Mouse (Mus musculus): ENCODE results near the gene Lif.

Lif gene

DNA sequence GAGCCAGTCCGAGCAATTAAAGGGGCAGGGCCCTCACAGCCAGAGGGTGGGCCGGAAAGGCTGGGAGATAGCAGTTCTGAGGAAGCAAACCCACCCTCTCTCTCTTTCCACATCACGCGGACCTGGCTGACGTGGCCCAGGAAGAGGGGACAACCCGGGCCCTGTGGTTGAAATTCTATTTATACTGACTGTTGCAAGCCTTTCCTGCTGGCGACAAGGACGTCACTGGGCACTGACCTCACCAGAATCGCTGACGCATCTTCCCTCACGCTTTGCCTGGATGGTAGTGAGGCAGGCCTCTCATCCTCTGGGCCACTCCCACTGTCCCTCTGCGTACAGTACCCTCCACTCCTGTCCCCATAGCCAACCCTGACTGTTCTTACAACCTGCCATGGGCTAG is 24.7 kb upstream of the Lif start:
- DNase-seq: peak; percentile 79

DNA sequence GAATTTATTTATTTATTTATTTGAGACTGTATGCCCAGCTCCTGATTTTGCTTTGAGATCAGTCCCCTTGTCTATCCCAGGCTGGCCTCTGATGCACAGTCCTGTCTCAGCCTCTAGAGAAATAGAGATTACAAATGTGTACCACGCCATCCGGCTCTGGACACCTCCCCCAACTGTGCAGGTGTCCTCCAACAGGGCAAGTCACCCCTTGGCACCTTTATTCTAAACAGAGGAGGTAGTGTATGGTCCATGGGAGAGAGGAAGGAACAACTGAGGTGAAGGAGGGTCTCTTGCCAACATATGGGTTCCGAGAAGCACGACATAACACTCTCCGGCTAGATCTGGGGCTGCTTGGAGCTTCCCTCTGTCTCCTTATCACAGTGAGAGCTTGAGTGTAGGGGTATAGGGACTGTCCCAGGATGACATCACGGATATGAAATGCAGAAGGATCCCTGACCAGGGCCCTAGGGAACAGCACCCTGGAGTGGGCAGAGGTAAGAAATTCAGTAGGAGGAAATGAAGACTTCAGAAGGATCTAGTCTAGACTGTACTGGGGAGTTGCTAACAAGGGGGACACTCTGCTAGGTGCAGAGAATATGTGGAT is 22.2 kb upstream of the Lif start:
- DNase-seq: no peak

DNA sequence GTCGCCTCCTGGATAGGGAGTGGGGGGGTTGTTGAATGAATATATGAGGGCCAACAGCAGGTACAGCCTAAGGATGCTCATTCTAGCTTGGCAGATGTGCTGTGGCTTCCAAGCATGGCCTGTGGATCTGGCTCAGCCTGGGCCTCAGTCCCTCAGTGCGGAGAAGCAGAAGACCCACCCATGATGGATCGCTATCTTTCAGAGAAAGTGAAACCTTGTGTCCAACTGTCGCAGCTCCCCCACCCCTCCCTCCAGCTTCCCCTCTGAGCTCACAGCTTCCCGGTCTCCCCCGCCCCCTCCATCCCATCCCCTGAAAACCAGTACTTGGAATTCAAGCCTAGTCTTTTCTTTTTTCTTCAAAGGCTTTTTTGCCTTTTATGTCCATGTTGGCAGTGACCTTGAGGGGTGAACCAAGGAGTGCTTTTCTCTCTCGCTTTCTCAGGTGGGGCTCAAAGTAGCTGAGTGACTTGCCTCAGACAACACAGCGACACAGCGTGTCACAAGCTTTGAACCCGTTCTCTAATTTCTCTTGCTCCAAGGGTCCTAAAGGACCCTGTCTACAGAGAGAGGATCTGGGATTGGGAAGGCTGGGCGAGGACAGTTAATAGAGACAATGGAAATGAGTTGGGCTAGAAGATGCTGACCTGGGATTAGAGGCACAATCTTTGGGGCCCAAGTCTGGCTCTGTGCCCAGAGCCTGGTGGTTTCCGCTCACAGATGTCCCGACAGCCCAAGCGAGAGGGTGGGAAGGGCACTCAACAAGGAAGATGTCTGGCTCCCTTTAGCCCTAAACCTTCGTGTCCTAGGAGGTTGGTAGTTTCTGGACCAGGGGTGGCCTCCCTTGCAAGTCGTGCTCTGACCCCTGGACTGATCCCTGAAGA is 21.5 kb upstream of the Lif start, which contains the start of gene Osm:
Gene Osm (plus strand): TSS at position 756 of the 881 bp plus-strand sequence.
- DNase-seq: no peak

DNA sequence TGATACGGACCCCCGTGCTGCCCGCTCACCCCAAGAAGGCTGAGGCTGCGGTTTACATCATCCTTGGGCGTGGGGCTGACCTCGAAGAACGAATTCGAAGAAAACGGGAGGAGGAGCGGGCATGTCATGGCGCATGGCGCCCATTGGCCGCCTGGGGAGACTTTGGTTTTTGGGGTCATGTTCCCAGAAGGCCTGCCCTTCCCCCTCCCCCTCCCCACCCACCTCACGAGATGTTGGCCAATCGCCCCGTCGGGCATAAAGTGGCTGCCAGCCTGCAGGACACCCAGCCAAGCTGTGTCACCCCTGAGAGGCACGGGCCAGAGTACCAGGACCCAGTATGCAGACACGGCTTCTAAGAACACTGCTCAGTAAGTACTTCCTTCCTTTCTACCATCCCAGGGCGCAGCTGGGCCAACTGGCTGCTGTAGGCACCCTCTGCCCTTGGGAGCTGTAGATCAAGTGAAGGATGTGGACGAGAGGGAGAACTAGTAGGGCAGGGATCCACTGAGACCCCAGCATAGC is 20.8 kb upstream of the Lif start:
- DNase-seq: no peak

DNA sequence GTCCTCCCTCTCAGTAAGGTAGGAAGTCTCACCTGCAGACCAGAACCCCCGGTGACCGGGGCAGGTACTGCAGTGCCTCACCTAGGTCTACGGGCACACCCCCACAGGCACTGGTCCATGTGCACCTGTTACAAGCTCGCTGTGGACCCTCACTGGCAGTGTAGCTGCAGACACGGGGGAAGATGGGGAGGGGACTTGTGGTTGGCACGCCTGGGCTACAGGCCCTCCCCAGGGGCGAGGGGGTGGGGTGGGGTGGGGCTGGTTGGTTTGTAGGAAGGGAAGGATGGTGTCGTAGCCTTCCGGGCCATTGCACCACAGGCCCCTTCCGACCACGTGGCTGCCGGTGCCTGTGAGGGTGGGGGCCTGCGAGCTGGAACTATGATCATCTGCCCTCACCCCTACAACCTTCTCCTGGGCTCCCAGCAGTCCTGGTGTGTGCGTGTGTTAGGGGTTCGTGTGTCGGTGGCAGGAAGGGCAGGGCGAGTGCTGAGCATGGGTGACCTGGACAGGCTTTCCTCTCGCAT is 19.9 kb upstream of the Lif start:
- DNase-seq: no peak

DNA sequence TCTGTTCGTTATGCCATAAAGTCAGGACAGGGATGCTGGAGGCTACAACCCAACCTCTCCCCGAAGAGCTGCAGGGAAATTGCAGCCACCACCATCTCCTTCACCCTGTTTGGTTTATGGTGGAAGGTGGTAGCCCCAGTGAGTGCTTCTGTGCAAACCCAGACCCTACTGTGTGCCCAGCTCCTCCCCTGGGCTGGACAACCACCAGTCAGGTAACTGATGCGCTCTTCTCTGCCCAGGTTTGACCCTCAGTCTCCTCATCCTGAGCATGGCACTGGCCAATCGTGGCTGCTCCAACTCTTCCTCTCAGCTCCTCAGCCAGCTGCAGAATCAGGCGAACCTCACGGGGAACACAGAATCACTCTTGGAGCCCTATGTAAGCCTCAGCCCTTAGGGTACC is 19.2 kb upstream of the Lif start:
- no peak for DNase-seq

DNA sequence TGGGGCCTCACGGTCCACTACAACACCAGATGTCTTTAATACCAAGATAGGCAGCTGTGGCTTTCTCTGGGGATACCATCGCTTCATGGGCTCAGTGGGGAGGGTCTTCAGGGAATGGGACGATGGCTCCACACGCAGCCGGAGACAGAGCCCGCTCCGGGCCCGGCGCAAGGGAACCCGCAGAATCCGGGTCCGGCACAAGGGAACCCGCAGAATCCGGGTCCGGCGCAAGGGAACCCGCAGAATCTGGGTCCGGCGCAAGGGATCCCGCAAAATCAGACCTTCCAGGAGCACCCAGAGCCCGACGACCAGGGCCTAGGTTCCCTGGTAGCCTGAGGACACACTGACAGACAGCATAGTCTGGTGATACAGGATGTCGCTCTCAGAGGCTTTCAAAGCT is 17.7 kb upstream of the Lif start:
- DNase-seq: no peak

DNA sequence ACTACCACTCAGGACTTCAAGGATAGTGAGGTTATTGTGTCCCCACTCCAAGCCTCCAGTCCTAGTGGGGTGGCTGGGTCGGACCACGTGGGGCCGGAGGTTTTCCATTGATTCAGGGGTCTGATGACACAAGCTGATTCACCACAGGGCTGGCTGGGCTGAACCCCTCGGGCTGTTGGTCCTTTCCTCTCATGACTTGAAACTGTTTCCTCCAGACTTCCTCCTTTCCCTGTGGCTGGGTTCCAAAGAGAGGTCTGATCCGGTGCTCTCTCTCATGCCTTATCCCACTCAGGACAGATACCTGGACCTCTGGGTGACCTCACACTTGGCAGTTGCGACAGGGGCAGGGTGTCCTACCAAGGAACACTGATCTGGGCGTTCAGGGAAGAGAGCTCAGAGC is 17.2 kb upstream of the Lif start:
- no peak for DNase-seq

DNA sequence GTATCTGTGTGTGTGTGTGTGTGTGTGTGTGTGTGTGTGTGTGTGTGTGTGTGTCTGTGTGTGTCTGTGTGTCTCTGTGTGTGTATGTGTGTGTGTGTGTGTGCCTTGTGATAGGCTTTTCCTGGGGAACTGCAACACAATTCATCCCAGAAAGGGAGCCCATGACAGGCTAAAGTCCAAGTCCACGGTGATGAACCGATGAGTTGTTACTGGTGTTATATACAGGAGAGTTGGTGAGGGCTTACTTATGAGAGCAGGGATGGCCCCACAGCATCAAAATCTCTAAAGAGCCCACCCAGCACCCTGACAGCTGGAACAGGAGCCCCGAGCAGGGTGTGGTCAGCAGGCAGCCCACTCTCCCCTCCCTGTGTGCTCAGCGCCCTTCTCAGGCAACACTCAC is 16.2 kb upstream of the Lif start:
- DNase-seq: no peak

DNA sequence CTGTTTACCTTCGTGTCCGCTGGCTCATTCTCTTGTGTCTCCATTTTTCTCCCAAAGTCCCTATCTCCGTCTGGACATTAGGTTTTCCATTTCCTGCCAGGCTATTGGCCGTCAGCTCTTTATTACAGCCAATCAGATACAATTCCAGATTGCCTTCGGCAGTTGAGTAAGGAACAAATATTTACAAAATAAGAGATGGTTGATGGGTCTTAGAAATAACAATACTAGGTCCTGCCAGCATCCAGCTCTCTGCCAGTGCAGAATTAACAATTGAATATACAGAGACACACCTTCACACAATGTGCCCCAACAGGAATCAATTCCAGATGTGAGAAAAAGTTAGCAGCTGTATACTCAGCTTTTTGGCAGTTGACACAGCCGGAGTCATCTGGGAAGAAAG is 11.2 kb upstream of the Lif start:
- no peak for DNase-seq

DNA sequence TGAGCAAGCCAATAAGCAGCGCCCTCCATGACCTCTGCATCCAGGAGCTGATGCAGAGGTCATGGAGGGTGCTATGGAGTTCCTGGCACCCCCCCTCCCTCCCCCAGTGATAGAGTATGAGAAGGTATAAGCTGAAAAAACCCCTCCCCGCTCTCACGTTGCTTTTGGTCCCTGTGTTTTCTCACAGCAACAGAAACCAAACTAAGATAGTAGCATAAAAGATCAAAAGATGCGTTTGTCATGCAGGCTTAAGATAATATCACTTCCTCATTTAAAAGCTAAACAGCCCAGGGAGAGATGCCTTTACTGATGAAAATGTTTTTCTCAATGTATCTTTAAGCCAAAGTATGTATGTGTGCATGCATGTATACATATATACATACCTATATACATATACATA is 10.7 kb upstream of the Lif start:
- no peak for DNase-seq

DNA sequence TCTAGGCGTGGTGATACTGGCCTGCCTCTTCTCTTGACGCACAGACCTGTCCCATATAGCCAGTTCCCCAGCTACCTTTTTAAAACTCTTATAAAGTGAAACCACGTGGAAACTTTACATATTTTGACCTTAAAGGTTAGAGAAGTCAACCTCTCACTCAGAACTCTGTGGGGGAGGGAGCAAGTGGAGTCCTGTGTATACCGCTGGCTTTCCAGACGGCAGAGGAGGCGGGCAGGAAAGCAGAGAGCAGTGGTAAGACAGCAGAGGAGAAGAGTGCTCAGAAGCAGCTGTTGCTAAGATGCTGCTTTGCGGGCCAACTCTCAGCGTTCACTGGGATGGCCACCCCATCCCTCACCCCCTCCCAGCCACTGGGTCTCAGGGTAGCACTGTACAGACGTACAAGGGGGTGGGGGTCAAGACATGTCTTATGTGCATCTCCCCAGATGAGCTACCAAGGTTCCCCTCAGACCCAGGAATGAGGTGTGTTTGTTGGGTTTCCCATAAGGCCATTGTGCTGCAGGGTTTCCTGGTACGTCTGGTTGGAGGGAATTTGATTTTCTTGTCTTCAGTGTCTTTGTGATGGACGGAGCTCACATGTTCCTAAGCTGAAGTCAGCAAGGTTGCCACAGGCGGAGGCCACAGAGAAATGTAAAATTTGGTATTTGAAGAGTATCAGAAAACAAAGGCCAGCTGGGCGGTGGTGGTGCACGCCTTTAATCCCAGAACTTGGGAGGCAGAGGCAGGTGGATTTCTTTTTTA is 10.0 kb upstream of the Lif start:
- DNase-seq: no peak

DNA sequence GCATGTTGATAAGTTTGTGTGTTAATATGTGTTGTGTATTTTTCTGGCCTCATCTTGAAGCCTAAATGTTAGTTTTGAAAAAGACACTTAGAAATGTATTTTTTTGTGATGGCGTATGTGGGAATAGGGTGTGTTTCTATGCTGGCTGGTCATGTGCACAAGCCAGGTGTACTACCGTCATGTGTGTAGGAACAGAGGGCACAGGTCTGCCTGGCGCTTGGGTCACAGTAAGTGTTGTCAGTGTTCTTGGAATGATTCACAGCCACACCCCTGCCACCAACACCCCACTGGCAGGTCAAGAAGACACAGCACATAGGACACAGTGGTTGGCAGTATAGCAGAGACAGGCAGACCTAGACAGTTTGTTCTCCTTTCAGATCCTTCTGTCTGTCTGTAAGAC is 8.2 kb upstream of the Lif start:
- DNase-seq: no peak

DNA sequence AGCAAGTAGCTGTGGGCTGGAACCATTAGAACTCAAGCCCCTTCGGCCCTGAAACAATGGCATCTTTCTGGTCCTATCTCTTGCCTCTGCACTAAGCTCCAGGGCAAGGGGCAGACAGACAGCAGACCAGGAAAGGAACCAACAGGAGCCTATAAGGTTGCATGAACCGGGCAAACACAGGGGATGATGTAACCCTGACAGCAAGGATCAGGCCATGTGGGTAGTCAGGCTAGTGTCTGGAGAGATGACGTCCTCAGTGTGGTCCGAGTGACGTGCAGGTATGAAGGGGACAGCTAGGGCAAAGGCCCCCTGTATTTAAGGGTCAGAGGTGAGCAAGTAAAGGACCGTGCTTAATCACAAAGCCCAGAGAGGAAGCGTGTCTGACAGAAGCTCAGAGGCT is 7.1 kb upstream of the Lif start:
- DNase-seq: no peak

DNA sequence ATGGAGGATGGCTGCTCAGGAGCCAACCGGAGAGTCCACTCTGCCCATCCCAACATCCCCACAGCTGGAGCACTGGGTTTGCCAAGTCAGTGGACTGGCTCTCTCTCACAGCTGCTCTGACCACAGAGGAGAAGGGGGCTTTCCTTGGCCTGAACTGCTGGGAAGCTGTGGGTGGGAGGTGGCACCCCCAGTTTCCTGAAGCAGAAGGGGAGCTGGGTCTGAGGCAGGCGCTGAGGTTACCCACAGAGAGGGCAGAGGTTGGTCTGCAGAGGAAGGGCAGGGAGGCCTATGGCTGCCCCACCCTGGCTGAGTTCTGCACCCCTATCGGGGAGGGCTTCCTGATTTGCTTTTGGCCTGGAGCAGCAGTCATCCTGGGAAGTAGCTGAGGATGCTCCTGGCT is 6.0 kb upstream of the Lif start:
- no peak for DNase-seq

DNA sequence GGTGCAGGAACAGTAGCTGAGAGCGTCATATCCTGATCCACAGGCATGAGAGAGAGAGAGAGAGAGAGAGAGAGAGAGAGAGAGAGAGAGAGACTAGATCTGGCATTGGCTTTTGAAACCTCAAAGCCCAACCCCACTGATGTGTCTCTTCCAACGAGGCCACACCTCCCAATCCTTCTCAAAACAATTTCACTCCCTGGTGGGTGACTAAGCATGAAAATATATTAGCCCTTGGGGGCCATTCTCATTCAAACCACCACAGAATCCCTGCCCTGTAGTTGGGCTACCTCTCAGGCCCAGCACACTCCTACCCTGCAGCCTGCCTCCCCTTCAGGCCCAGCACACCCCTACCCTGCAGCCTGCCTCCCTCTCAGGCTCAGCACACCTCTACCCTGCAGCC is 4.5 kb upstream of the Lif start:
- DNase-seq: no peak

DNA sequence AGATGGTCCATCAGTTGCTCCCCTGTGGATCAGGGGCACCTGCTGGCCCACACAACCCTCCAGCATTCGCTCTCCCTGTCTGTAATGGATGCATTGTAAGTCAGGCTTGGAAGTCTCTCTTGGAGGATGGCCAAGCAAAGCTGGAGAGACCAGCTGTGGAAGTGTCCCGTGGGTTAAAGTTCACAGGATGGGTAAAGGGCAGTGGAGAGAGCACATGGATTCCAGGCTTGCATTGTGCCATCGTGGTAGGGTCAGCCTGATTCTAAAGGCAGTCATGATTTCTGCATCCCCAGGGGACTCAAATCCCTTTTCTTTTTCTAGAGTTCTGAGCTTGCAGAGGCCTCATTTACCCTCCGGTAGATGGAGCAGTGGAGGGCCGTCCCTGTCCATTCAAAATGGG is 399 bp downstream of the Lif start:
- DNase-seq: no peak

DNA sequence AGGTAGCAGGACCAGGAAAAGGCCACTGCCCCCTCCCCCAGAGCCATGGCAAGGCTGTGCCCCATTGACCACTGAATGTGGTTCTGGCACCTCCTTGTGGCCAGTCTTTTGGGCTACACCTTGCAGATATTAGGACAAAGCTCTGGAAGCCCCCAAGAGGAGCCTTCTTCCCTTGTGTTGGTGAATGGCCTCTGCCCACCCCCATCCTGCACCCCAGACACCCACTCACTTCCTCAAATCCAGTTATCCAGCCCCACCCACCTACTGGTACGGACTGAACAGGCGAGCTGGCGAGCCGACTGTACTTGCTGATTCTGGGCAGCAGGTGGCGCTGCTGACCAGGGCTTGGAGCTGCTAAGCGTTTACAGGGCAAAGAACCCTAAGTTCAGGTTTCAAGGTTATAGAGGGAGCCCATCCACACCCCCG is 1.3 kb downstream of the Lif start:
- peak; percentile 72 for DNase-seq

DNA sequence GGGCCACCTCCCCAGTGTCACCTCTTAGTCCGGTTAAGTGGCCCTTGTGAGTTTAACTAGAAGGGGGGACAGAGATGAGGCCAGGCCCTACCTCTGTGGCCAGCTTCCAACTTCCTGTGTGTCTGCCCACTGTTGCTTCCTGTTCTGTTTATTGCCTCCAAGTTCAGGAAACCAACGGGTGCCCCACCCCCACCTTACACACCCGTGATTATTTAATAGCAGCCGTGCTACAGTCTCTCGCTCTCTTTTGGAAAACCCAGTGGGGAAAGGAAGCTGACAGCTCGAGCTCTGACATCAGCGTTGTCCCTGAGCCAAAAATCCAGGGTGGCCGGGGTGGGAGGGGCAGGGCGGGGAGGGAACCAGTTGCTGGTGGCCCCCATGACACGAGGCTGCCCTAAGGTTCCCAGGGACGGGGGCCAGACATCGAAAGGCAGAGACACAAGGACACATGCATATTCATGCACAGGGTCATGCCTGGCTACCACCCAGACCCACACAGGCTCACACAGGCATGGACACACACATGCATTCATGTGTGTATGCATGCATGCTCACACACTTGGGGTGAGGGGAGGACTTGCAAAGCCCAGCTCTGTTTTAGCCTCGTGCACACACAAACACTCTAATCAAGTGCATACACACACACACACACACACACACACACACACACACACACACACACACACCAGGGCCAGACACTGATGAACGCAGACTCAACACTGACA is 3.3 kb downstream of the Lif start:
- no peak for DNase-seq

DNA sequence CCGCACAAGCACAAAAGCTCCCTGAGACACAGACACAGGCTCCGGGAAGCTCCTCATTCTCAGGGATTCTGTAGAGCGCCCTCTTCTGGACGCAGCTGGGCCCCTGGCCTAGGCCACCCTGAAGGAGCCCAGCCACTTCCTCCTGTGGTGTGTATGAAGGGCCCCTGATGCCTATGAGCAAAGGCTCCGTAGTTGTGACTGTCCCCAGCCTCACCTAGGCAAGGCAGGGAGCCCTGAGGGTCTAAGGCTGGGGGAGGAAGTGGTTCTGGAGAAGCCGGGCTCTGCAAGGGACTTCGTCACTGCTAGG is 3.8 kb downstream of the Lif start:
- peak; percentile 34 for DNase-seq

DNA sequence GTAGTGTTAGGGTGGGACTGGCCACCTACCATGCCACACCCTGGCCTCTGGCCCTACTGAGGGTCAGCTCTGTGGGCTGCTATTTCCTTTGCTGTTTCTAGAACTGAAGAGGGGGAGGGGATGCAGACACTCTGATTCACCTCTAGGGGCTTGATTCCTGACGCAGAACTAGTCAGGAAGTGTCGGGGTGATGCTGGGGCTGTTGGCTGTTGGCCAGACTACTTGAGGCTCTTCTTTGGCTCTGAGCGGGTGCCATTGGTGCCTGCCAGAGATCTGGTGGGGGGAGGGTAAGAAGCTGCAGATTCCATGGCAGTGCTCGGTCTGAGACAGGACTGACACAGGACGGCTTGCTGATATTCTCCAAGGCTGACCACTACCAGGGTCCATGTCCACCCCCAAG is 4.6 kb downstream of the Lif start:
- DNase-seq: no peak

DNA sequence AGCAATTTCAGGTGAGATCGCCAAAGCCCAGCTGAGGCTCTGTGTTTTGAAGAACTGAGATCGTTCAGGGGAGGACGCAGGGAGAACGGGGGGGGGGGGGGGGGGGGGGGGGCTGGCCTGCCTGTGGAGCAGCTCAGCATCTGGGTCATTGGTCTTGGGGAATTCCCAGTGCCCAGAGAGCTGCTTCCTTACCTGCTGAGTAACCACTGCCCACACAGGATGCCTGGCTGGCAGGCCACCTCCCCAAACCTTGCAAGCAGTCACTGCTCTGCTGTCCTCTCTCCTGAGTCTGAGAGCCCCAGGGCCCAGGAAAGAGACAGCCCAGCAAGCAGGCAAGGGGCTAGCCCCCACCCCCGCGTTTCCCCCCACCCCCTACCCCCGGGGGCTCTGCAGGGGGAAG is 5.5 kb downstream of the Lif start:
- DNase-seq: no peak

DNA sequence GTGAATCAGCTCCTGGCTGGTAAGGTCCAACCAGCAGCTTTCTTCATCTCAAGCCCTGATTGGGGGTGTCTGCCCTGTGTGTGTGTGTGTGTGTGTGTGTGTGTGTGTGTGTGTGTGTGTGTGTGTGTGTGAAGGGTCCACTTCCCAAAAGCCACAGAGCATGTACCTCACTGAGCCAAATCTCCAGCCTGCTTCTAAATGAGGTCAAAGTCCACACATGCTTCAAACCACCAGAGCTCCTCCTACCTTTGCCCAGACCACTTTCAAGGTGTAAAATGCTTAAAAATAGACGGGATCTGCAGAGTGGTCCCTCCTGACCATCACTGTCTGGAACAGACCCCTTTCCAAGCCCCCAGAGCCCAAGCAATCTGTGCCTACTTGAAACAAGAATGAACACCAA is 5.9 kb downstream of the Lif start:
- no peak for DNase-seq

Data from layer of hippocampus, adult 9-11 months (tissue).